Mouse (Mus musculus): ENCODE measurements at regions not wholly inside any gene's neighbourhood (a gene's known extent, or its start where the extent isn't known, plus 50 kb on each side); places are given as distances from the start of the nearest gene placed in this dataset.
"Not testable (repeated sequence)": the region's sequence is repeated elsewhere in the genome, so short reads cannot be mapped to it uniquely, and the experiment has no call there.

DNA sequence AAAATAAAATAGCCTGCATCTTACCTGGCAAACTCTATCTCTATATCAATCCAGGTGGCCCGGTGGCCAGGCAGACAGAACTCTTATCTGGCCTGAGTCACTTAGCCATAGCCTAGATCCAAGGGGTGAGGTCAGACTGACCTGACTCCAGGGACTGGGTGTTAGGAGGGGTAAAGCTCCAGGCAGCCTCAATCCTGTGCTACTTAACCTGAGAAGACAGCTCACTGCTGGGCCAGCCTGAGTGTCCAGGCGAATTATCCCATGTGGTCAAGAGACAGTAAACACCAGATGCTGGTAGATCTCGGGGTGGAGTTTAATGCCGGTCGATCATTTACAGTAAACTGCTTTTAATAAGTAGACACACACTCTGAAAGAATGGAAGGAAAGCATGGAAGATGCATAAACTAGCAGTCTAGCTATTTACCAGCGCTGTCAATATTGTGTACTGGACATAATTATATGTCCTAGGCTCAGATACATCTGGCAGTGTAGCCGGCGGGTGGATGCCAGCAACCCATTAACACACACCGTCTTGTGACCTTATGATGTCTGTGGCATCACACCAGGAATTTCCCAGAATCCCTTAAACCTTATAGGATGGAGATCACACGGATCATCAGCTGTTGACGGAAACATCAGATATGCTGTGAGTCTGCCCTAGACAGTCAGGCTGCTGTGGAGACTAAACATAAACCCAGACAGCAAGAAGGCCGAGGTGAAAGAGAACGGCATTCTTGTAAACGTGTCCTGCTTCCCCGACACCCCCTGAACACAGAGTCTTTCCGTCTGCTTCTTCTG, 153.9 kb upstream of the Ubl3 start:
- DNase-seq (ENCODE audit: low spot score in 2 of 2) = no peak

DNA sequence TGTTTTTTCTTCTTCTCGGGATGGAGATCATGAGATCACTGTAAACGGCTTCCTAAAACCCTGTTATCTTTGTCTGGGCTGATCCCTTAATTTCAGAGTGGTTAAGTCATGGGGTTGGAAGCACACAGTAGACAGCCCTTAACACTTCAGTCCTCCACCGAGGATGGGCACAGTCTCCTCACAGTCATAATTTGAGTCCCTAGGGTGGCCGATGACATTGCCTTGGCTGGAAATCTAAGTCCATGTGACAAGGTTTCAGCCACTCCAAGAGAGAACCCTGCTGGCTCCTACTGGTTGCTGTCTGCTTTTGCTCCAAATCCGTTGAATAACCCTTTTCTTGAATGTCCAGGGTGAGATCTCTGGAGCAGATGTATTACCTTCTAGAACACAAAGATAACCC, 152.2 kb upstream of the Ubl3 start:
- no peak for DNase-seq (ENCODE audit: low spot score in 2 of 2)

DNA sequence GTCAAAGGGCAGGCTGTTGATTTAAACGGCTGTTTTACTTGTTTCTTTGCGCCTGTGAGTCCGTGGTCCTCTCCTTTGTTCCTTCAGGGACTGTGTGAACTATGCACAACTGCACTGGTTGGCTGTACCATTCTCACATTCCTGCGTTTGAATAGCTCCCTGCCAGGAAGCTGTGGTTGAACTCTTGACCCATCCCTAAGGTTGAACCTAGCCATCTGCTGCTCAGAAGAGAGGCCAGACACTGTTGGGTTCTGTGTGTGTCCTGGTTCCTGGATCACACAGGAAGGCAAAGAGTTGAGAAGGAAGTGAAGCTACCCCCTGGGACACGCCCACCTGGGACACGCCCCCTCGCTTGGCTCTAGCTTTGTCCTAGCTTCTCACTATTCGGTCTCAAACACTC, 149.3 kb upstream of the Ubl3 start:
- no peak for DNase-seq (ENCODE audit: low spot score in 2 of 2)

DNA sequence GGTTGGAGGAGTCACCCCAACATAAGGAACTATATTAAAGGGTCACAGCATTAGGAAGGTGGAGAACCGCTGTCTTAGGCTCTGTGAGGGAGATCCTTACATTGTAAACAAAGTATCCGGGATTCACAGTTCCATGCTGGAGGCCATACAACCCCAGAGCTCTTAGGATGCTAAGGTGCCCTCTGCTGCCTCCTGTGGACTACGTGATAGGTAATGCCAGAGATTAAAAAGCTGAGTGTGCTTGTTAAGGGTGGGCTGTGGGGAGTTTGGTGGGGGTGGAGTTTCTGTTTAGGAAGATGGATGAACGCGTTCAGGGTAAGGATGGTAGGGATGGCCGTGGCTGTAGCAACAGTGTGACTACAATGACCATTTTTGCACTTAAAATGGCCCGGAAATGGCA, 148.4 kb upstream of the Ubl3 start:
- no peak for DNase-seq (ENCODE audit: low spot score in 2 of 2)

DNA sequence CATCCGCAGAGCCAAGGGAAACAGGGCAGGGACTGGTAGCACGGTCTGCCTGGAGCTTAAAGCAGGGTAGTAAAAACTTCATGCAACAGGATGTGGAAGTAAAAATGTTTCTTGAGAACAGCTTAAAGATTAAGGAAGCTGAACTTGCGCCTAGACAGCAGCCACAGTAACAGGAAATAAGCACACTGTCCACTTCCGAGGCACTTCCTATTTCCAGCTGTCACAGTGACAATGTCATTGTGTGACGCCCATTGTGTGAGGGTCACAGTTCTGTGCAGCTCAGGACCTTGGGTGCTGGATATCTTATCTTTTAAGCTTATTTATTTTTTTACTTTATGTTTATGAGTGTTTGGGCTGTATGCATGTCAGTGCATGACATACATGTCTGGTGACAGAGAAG, 147.7 kb upstream of the Ubl3 start:
- no peak for DNase-seq (ENCODE audit: low spot score in 2 of 2)

DNA sequence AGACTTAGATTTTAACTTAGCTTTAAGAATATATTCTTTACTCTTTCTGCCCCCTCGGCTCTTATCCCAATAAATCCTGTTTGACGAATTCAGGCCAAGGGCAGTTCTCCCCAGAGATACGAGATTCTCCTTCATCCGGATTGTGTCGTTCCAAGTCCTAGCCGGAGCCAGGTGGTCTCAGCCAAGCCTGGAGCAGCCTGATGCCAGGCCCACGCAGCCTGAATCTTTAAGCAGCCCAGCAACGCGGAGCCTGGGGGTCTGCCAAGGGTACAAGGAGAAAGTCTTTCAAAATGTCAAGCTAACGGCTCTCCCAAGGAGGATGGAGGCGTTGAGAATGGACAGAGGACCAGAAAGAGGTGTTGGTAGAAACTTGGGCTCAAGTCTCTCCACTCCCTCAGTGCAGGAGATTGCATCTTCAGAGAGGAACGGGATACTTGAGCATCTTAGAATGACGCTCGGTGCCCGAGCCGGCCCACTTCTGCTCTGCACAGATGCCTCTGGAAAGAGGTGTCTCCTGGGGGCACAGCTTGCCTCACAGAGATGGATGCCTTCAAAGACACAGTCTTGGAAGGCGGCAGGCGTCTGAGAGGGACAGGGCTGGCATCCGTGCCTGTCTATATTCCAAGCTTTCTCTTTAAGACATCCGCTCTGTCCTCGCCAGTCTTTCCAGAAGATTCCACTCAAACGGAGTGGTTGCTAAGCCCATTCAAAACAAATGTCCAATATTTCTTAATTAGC, 145.2 kb upstream of the Ubl3 start:
- DNase-seq (ENCODE audit: low spot score in 2 of 2) = no peak

DNA sequence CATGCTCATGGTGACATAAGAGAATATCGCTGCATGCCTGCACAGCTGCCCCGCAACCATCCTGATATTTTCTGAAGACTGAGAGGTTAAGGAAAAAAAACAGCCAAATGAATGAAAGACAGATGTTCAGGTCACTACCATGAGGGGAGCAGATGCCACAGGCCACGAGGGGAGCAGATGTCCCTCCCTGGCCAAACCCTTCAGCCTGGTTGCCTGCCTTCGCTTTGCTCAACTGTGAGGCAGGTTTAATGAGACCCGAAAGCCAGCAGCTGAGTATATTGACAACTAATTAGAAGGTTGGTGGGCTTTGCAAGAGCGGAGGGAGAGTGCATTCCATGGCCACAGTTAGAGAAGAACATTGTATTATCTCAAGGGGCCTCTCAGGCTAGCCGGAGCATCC, 141.8 kb upstream of the Ubl3 start:
- DNase-seq (ENCODE audit: low spot score in 2 of 2) = no peak

DNA sequence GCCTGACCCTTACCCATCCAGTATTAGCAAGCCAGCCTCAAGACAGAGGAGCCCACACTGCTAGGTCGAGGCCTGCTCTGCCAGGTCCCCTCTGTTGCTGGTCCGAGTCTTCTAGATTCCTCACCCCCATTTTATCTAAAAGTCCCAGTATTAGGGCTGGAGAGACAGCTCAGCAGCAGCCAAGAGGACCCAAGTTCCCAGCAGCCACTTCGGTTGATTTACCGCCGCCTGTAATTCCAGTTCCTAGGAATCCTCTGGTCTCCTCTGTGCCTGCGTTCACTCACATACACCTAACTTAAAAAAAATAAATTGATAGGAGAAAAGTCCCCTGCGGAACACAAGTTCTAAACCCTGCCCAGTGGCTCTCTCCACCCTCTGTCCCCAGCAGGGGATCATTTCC, 138.9 kb upstream of the Ubl3 start:
- DNase-seq (ENCODE audit: low spot score in 2 of 2) = no peak

DNA sequence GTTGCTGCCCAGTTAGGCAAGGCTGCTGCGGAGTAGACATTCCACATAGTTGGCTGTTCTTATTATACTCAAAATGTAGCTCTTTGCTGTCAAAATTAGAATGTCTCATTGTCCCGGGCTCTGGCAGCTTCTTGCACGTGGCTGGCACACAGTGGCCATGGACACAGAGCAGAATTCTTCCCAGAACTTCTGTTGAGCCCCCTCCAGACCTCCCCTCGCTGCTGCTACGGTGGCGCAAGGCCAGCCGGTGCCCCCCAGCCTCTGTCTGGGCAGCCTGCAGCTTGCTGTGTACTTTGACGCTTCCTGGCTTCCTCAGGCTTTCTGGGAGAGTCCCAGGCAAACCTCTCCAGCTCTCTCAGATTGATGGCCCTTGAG, 138.2 kb upstream of the Ubl3 start:
- DNase-seq (ENCODE audit: low spot score in 2 of 2) = no peak

DNA sequence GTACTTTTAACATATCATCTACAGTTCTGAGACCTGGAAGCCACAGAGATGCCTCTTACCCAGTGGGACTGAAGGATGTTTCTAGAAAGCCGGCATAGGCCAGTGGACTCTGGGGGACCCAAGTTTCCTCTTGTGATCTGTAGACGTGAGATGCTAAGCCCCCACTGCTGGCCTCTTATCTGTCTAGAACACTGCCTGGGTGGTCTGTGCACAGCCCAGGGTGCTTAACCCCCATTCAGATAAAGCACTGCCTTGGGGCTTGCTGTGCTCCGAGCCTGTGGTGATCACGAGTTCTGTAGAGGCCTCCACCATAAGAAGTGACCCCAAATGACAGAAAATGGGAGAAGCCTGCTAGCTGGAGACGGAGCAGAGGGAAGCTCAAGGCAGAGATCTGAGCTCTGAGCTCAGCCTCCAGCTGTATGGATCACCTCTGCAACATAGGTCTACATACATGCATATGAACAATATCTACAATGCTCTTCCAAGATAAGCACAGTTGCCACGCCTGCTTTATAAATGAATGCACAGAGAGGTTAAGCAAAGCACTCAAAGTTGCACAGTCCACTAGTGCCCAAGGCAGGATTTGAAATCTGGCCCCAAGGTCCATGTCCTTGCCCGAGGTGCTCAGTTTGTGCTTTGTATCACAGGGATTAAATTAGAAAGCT, 137.7 kb upstream of the Ubl3 start:
- DNase-seq (ENCODE audit: low spot score in 2 of 2) = no peak

DNA sequence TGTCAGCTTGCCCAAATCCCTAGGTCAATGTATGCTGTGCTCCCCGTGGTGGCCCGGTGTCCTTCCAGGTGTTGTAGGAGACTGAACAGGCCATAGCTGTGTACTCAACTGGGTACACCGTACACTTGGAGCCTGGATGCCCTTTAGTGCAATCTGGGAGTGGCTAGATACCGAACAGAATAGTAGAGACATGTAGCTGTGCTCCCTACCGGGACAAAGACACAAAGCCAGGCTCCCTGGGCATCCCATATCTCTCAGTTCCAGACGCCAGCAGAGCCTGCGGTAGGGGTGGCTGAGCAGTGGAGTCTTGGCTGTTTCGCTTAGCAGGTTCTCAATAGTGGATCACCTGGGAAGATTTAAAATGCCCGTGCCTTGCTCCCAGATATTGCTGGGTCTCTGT, 136.7 kb upstream of the Ubl3 start:
- DNase-seq (ENCODE audit: low spot score in 2 of 2) = no peak

DNA sequence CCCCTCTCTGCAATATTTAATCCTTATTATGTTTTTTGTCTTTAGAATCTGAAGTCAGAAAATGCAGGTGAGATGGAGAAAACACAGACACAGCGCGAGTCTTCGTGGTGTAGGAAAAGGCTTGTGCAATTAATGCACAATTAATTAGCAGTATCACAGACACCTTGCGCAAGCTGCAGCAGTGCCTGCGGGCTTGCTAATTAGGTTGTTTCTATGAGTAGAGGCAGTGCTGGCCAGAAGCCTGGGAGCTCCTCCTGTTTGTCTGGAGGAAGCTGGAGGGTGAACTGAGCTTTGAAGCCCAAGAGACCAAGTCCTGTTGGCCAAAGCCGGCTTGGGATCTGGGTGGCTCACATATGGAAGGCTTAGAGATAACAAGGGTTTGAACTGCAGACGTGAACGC, 135.9 kb upstream of the Ubl3 start:
- no peak for DNase-seq (ENCODE audit: low spot score in 2 of 2)

DNA sequence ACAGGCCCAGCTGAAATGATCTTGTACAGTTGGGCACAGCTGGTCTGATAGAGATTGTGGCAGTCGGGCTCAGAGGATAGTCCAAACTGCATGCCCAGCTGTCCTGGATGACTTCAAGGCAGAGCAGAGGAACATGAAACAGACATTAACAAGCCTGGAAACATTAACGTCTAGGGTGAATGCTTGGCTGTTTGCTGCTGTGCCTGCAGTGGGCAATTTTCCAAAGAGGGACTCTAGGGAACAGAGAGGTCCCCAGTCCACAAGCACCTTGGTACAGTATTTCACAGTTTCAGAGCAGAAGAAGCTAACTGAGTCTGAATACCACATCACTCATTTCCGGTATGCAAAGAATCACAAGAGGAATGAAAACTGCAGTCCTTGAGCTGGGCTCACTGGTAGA, 135.2 kb upstream of the Ubl3 start:
- DNase-seq (ENCODE audit: low spot score in 2 of 2) = no peak

DNA sequence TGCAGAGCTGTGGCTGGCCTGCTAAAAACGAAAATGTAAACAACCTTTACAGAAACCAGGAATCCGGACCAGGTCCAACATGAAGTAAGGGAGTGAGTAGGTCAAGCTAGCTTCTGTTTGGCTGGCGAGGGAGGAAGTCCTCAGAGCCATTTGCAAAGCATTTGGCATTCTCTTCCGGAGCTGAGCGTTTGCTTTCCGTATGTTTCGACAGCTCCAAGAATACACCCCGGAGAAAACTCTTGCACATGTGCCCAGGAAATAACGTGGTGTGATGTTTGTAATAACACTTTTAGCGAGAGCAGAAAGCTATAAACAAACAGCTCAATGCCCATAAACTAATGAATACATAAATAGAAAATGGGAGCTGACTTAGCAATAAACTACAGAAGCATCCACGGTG, 131.6 kb upstream of the Ubl3 start:
- no peak for DNase-seq (ENCODE audit: low spot score in 2 of 2)

DNA sequence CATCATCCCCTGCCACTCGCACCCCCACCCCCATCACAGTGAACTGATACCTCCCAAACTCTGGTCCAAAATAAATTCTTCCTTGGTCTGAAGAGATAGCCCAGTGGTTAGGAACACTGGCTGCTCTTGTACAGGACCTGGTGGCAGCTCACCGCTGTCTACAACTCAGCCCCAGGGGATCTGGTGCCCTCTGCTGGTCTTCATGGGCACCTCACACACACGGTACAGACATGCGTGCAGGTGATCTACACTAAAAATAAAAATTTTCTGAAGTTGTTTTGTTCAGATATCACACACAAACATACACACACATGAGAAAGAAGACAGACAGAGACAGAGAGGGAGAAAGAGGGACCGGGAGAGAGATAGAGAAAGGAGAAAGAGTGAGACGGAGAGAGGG, 130.0 kb upstream of the Ubl3 start:
- DNase-seq (ENCODE audit: low spot score in 2 of 2) = no peak

DNA sequence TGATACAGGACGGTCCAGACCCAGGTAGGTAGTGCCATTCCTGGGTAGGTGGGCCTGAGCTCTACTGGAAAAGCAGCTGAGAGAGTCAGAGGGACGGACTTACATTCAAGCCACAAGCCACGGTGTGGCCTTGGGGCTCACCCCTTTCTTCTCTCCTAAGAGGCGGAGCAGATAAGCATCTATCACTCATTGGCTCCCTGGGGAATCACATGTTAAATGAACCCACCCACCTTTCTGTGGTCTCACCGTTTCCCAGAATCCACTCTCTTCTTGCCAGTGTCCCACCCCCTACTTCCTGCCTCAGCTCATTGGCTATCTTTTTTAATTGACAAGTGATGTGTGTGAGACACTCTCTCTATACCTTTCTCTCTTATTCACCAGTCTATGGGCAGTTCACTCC, 127.8 kb upstream of the Ubl3 start:
- DNase-seq (ENCODE audit: low spot score in 2 of 2) = no peak

DNA sequence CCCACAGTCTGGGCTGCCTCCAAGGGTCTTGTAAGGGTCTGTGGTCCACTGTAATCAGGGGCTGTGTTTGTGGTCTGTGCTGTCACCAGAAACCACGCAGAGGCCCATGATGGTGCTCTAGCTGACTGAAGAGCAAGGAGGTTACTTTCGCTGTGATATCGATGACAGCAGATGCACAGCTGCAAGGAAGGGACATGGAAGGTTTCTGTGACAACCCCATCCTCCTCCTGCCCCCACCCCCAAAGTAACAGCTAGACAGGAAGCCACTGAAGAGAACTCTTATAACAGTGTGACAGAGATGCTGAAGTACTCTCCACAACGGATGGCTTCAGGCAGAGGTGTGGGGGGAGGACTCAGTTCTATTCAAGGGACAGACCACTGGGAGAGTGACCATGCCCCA, 127.0 kb upstream of the Ubl3 start:
- DNase-seq (ENCODE audit: low spot score in 2 of 2) = no peak

DNA sequence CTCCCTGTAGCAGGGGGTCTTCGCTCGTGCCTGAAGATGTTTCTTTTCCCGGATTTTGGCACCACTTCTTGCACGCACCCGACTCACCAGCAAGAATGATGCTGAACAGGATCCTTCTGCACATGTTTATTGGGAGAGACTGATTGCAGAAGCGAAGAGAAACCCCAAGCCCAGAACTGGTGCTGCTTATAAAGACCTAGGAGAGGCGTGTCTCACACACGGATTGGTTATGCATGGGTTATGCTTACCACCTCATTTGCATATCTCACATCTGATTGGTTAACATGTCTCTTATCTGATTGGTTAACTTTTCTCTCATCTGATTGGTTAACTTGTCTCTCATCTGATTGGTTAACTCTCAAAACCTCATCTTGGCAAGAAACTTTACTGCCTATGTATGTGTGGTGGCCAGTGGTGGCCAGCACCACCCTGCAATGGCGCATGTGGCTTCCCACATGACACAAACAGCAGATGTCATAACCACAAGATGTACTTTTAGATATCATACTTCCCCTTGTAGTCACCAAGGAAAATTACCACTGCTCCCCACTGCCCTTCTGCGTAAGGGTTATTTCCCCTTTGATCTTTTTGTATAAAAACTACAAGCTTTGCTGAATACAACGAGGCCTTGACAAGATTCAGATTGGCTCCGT, 125.8 kb upstream of the Ubl3 start:
- DNase-seq (ENCODE audit: low spot score in 2 of 2) = not testable (repeated sequence)

DNA sequence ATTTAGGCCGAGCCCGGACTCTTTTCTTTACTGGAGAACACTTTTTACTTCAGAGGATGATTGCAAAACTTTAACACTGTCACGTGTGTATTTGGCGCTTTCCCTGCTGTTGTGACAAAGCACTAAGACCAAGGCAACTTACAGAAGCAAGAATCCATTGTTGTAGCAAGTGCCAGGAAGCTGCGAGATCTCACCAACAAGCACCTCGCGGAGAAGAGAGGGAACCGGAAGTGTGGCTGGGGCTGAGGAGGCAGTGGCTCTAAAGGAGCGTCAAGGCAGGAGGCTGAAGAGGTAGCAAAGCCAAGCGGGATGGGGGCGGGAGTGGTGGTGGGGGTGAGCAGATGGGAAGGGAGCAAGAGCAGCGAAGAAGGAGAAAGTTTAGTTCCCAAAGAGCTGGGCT, 121.7 kb upstream of the Ubl3 start:
- DNase-seq (ENCODE audit: low spot score in 2 of 2) = no peak

DNA sequence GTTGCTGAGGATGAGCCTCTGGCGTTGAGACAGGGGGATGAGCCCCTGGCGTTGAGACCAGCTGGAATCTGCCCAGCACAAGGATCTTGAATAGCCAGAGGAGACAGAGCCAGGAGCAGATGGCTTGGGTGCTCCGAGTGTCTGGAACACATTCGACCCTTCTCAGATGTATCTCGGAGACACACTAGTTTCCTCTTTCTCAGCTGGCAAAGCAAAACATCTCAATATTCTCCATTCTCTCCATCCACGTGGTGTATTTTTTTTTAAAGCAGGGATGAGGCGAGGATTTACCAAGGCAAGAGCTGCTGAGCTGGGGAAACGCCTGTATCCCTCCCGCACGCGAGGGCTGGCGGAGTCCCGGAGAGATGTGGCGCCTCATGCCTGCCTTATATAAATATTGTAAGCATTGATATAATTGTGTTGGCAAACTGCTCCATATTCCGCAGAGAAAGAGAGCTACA, 109.7 kb upstream of the Ubl3 start:
- no peak for DNase-seq (ENCODE audit: low spot score in 2 of 2)

DNA sequence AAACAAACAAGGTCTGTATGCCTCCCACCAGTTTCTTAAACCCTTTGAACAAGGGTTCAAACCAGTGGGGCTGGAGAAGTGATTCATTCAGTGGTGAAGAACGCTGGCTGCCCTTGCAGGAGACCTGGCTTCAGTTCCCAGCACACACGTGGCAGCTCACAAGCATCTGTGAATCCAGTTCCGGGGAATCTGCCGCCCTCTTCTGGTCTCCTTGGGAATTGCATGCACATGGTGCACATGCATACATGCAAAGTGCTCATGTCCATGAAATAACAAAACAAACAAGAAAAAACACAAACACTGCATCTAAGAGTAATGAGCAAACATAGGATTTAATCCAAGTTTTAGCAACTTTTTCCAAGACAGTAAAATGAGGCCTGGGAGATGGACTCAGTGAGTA, 108.5 kb upstream of the Ubl3 start:
- no peak for DNase-seq (ENCODE audit: low spot score in 2 of 2)
